Mouse (Mus musculus) embryonic facial prominence, embryonic 15.5 days (tissue): ENCODE data around the gene Soat2. TPM values are rescaled to one million over a fixed set of nuclear protein-coding genes. Genes with fewer than 3 reads are reported as not detected.

Experiments used
- ATAC-seq: fragments of 200-750 bp; cut with Nextera tagmentation; 2 replicates; pipeline ENCODE4 v1.8.0; 2017; ENCODE audit warnings: low read depth, moderate TSS enrichment; ENCODE audit not compliant: insufficient number of reproducible peaks, low FRiP score, low TSS enrichment
- H3K27ac ChIP-seq: fragments of 300-500 bp; sonication (generic); replicated peaks from 2 replicates; pipeline ENCODE4 v1.5.1; 2015; ENCODE audit warnings: mild to moderate bottlenecking, inconsistent platforms
- H3K27me3 ChIP-seq: fragments of 300-500 bp; sonication (generic); 2 replicates; pipeline ENCODE4 v1.6.1; 2015; ENCODE audit warnings: inconsistent platforms
- H3K36me3 ChIP-seq: fragments of 300-500 bp; sonication (generic); 2 replicates; pipeline ENCODE4 v1.6.1; 2015; ENCODE audit warnings: mild to moderate bottlenecking, inconsistent platforms
- H3K4me1 ChIP-seq: fragments of 300-500 bp; sonication (generic); 2 replicates; pipeline ENCODE4 v1.6.1; 2015; ENCODE audit warnings: inconsistent platforms
- H3K4me2 ChIP-seq: fragments of 300-500 bp; sonication (generic); replicated peaks from 2 replicates; pipeline ENCODE4 v1.6.1; 2015; ENCODE audit warnings: mild to moderate bottlenecking, inconsistent platforms
- H3K4me3 ChIP-seq: fragments of 300-500 bp; sonication (generic); replicated peaks from 2 replicates; pipeline ENCODE4 v1.5.1; 2015; ENCODE audit warnings: mild to moderate bottlenecking, inconsistent platforms
- H3K9ac ChIP-seq: fragments of 300-500 bp; sonication (generic); 2 replicates; pipeline ENCODE4 v1.6.1; 2015; ENCODE audit warnings: inconsistent platforms
- H3K9me3 ChIP-seq: fragments of 300-500 bp; sonication (generic); replicated peaks from 2 replicates; pipeline ENCODE4 v1.6.1; 2016; ENCODE audit warnings: inconsistent platforms
- WGBS: fragments of 180-500 bp; shearing (Covaris S2); methylation state at CpG from one replicate; pipeline ENCODE4 v1.1.7; 2015; 5-methylcytosine and 5-hydroxymethylcytosine counted together
- polyA plus RNA-seq: library from polyadenylated mRNA; unstranded; fragments of >200 nt; fragmentation: Nextera tagmentation; extraction: Ambion mirVana; gene quantifications from 2 replicates; pipeline ENCODE4 v1.2.1, GENCODE M21; 2015

Soat2 gene
- polyA plus RNA-seq, 1 experiment from 2014 or later, result 0.21 TPM

- Histone ChIP-seq H3K4me1 (peaks cover 14% of the 10 kb centered on the region), H3K27me3 (no peaks in the 10 kb centered on the region), H3K4me3 (peak within 1 kb of the TSS; percentile 86), H3K4me2 (peak within 1 kb of the TSS; percentile 83), H3K9me3 (no peaks in the 10 kb centered on the region), H3K9ac (peak within 1 kb of the TSS; percentile 82), H3K27ac (peak within 1 kb of the TSS; percentile 82), H3K36me3 (peaks cover 18% of the 10 kb centered on the region)
- peak; percentile 99 for ATAC-seq
- under 1% methylated on average over 49 of the region's 50 CpGs for WGBS
Measured at GRCm38 (mm10) chr15:102136129-102136758, 14.1 kb upstream of the Soat2 start, which contains the start of gene Spryd3. TSS of gene Spryd3 (minus strand) at chr15:102136234.

DNA sequence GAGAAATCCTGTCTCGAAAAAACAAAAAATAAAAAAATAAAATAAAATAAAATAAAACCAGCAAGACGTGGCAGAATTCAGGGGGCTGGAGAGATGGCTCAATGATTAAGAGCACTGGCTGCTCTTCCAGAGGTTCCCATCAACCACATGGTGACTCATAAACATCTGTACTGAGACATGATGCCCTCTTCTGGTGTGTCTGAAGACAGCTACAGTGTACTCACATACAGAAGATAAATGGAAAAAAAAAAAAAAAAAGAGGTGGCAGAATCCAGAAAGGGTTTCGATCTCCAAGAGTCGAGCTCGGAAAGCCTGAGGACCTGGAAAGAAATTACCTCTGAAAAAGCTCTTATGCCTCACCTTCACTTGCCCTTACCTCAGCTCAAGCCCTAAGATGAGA lies 9.2 kb upstream of the Soat2 start:
- 89% methylated on average over 5 of the region's 5 CpGs for WGBS
- peaks cover 21% of the 10 kb centered on the region for H3K27me3 ChIP-seq
- ATAC-seq, result no peak
- no peak overlapping the region for H3K4me3 ChIP-seq
- H3K9me3 ChIP-seq, result no peaks in the 10 kb centered on the region
- H3K4me2 ChIP-seq, result no peak overlapping the region
- H3K27ac ChIP-seq, result no peak overlapping the region
- no peaks in the 10 kb centered on the region for H3K36me3 ChIP-seq
- no peak overlapping the region for H3K9ac ChIP-seq
- H3K4me1 ChIP-seq, result peaks cover 38% of the 10 kb centered on the region

- Histone ChIP-seq H3K4me1 (peaks cover 37% of the 10 kb centered on the region), H3K9ac (no peak overlapping the region), H3K9me3 (no peaks in the 10 kb centered on the region), H3K4me2 (no peak overlapping the region), H3K27me3 (peaks cover 21% of the 10 kb centered on the region), H3K27ac (no peak overlapping the region), H3K4me3 (no peak overlapping the region), H3K36me3 (no peaks in the 10 kb centered on the region)
- ATAC-seq, result peak; percentile 65; the same call in 1 of the 2 replicates
- WGBS, result 40% methylated on average over 23 of the region's 23 CpGs
Measured at GRCm38 (mm10) chr15:102142914-102143912, 7.1 kb upstream of the Soat2 start.

DNA sequence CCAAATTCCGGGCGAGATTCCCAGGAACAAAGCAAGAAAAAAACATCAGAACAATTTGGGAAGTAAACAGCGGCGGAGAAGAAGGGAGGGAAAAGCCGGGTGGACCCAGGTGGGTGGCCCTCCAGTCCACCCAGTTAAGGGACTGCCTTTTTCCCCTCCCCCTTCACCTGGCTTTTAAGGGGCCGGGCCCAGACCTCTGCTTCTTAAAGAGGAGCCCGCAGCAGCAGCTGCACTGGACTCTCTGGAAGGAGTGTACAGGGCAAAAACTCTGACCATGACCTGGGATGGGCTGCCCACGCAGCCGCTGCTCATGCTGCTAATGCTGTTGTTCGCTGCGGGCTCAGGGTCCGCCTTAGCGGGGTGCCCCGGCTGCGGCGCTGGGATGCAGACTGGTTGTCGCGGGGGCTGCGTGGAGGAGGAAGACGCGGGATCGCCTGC lies 6.0 kb upstream of the Soat2 start, which contains the start of gene Igfbp6:
Igfbp6 (plus strand) TSS at position 89 of the 438 bp plus-strand sequence.
- peak within 1 kb of the TSS; percentile 23 for H3K4me3 ChIP-seq
- 0 out of 2 replicates have a peak within 1 kb of the TSS, but pooled peaks have one; percentile 12 for H3K9ac ChIP-seq
- H3K27ac ChIP-seq, result no peak within 1 kb of the TSS
- no peaks in the 10 kb centered on the region for H3K36me3 ChIP-seq
- ATAC-seq, result no peak
- peak within 1 kb of the TSS; percentile 38 for H3K4me2 ChIP-seq
- H3K4me1 ChIP-seq, result peaks cover 37% of the 10 kb centered on the region
- WGBS, result 5% methylated on average over 22 of the region's 22 CpGs
- no peaks in the 10 kb centered on the region for H3K9me3 ChIP-seq
- peaks cover 21% of the 10 kb centered on the region for H3K27me3 ChIP-seq

GRCm38 (mm10) chr15:102144726-102145125 lies 5.6 kb upstream of the Soat2 start:
- Histone ChIP-seq H3K4me1 (peaks cover 37% of the 10 kb centered on the region), H3K36me3 (no peaks in the 10 kb centered on the region), H3K9me3 (no peaks in the 10 kb centered on the region), H3K27ac (no peak overlapping the region), H3K4me3 (peak overlapping the region; percentile 23), H3K9ac (0 out of 2 replicates have a peak overlapping the region, but pooled peaks have one; percentile 12), H3K27me3 (peaks cover 21% of the 10 kb centered on the region), H3K4me2 (peak overlapping the region; percentile 38)
- WGBS, result 13% methylated on average over 19 of the region's 19 CpGs
- no peak for ATAC-seq

- Histone ChIP-seq H3K4me1 (peaks cover 37% of the 10 kb centered on the region), H3K36me3 (no peaks in the 10 kb centered on the region), H3K27ac (no peak overlapping the region), H3K4me2 (no peak overlapping the region), H3K9me3 (no peaks in the 10 kb centered on the region), H3K9ac (no peak overlapping the region), H3K27me3 (peaks cover 21% of the 10 kb centered on the region), H3K4me3 (no peak overlapping the region)
- 83% methylated on average over 10 of the region's 10 CpGs for WGBS
- no peak for ATAC-seq
Measured at GRCm38 (mm10) chr15:102145330-102145729, 5.0 kb upstream of the Soat2 start.

- peaks cover 37% of the 10 kb centered on the region for H3K4me1 ChIP-seq
- no peak overlapping the region for H3K4me2 ChIP-seq
- peaks cover 21% of the 10 kb centered on the region for H3K27me3 ChIP-seq
- no peak overlapping the region for H3K27ac ChIP-seq
- no peaks in the 10 kb centered on the region for H3K36me3 ChIP-seq
- no peak overlapping the region for H3K4me3 ChIP-seq
- ATAC-seq, result no peak
- no peaks in the 10 kb centered on the region for H3K9me3 ChIP-seq
- 81% methylated on average over 5 of the region's 5 CpGs for WGBS
- H3K9ac ChIP-seq, result no peak overlapping the region
Measured at GRCm38 (mm10) chr15:102146089-102146488, 4.2 kb upstream of the Soat2 start.

DNA sequence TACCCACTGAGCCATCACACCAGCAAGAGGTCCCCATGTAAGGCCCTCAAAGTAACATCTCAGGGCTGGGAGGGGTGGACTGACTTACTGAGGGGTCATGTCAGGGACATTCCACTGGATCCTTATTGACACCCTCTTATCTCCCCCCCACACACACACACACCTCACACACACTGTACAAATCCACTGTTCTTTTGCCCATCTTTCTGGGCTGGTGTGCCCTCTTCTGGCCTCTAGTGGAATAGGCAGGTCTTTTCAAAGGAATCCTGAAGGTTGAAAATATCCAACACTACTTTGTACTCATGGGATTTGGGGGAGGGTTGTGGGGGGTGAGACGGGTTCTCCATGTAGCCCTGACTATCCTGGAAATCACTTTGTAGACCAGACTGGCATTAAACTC lies 3.4 kb upstream of the Soat2 start:
- Histone ChIP-seq H3K36me3 (no peaks in the 10 kb centered on the region), H3K27me3 (peaks cover 21% of the 10 kb centered on the region), H3K9ac (no peak overlapping the region), H3K9me3 (no peaks in the 10 kb centered on the region), H3K27ac (no peak overlapping the region), H3K4me3 (no peak overlapping the region), H3K4me2 (no peak overlapping the region), H3K4me1 (peaks cover 37% of the 10 kb centered on the region)
- 4% methylated on average over 1 of the region's 1 CpGs for WGBS
- ATAC-seq, result no peak

DNA sequence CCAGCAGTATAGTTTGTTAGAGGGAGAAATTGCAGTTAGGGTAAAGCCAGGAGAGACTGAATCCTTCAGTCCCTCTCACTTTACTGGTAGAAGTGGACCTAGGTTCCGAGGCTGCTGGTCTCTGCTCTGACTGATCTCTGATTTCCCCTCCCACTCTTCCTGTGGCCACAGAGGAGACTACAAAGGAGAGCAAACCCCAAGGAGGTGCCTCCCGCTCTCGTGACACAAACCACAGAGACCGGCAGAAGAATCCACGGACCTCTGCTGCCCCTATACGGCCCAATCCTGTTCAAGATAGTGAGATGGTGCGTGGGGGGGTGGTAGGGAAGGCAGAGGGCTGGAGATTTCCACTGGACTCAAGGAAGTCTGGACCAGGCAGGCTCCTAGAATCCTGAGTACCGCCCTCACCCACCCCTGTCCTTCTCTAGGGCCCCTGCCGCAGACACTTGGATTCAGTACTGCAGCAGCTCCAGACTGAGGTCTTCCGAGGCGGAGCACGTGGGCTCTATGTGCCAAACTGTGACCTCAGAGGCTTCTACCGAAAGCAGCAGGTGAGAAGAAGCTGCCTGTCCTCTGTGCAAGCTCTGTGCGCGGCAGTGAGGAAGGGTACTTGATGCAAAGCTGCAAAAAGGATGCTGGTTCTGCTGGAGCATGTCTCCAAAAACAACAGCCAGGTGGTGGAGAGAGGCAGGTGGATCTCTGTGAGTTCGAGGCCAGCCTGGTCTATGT lies 2.5 kb upstream of the Soat2 start:
- Histone ChIP-seq H3K27me3 (peaks cover 18% of the 10 kb centered on the region), H3K4me1 (peaks cover 35% of the 10 kb centered on the region), H3K4me2 (no peak overlapping the region), H3K9me3 (no peaks in the 10 kb centered on the region), H3K9ac (no peak overlapping the region), H3K36me3 (no peaks in the 10 kb centered on the region), H3K27ac (no peak overlapping the region), H3K4me3 (no peak overlapping the region)
- WGBS, result 60% methylated on average over 16 of the region's 16 CpGs
- ATAC-seq, result no peak

- Histone ChIP-seq H3K4me3 (no peak overlapping the region), H3K9me3 (no peaks in the 10 kb centered on the region), H3K4me1 (peaks cover 18% of the 10 kb centered on the region), H3K27me3 (peaks cover 14% of the 10 kb centered on the region), H3K4me2 (no peak overlapping the region), H3K36me3 (no peaks in the 10 kb centered on the region), H3K27ac (no peak overlapping the region), H3K9ac (no peak overlapping the region)
- no peak for ATAC-seq
- 66% methylated on average over 4 of the region's 4 CpGs for WGBS
Measured at GRCm38 (mm10) chr15:102149561-102149960, 765 bp upstream of the Soat2 start.

DNA sequence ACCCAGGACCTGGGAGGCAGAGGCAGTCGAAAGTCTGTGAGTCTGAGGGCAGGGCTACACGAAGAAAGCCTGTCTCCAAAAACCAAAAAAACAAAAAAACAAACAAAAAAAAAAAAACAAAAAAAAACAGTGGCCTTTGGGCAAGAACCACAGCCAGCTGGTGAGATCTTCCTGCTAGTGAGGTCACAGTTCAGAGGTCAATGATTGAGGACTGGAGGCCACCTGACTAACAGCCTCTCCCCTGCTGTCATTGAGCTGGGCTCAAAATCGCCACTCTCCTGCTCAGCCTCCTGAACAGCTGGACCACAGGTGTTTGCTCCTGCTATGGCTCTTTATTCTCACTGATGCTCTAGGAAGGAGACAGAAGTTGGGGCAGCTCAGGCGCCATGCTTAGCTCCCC lies 2.3 kb downstream of the Soat2 start:
- Histone ChIP-seq H3K4me2 (no peak overlapping the region), H3K36me3 (no peaks in the 10 kb centered on the region), H3K4me3 (no peak overlapping the region), H3K27me3 (no peaks in the 10 kb centered on the region), H3K9me3 (no peaks in the 10 kb centered on the region), H3K9ac (no peak overlapping the region), H3K4me1 (peaks cover 4% of the 10 kb centered on the region; the same call in 1 of the 2 replicates), H3K27ac (no peak overlapping the region)
- no peak for ATAC-seq
- WGBS, result 30% methylated on average over 4 of the region's 4 CpGs
